Mouse (Mus musculus) cerebellum, adult 2 months (tissue): Measurements from ENCODE around the gene Sh3pxd2b. TPM values are rescaled to one million over a fixed set of nuclear protein-coding genes. Genes with fewer than 3 reads are reported as not detected.

Source experiments
- DNase-seq, 2 experiments: peaks; one replicate each; pipeline ENCODE4 v3.0.0; 2021
- H3K27ac ChIP-seq: fragments of 200-500 bp; 2 replicates; pipeline ENCODE4 v1.5.1; 2012; ENCODE audit warnings: low read length, control low read depth, inconsistent platforms; ENCODE audit not compliant: insufficient read depth
- H3K27me3 ChIP-seq: fragments of 200-500 bp; 2 replicates; pipeline ENCODE4 v1.6.1; 2012; ENCODE audit warnings: inconsistent platforms, mild to moderate bottlenecking, low read length, moderate library complexity; ENCODE audit not compliant: control insufficient read depth, insufficient read depth
- H3K4me1 ChIP-seq: fragments of 200-500 bp; 2 replicates; pipeline ENCODE4 v1.6.1; 2011; ENCODE audit warnings: low read length; ENCODE audit not compliant: control insufficient read depth, insufficient read depth
- H3K4me3 ChIP-seq: fragments of 200-500 bp; replicated peaks from 2 replicates; pipeline ENCODE3; 2011; ENCODE audit warnings: mild to moderate bottlenecking, low read depth, low read length, control low read depth; ENCODE audit not compliant: insufficient read depth
- CTCF ChIP-seq: fragments of 200-500 bp; IDR thresholded peaks from 2 replicates; pipeline ENCODE4 v1.5.1; 2011; ENCODE audit warnings: low read depth, mild to moderate bottlenecking, control low read depth, low read length, moderate library complexity, borderline replicate concordance; ENCODE audit not compliant: insufficient read depth
- POLR2A ChIP-seq: fragments of 200-500 bp; IDR thresholded peaks from 2 replicates; pipeline ENCODE4 v1.6.1; 2011; ENCODE audit warnings: low read length, control low read depth, borderline replicate concordance; ENCODE audit not compliant: insufficient read depth
- WGBS: fragments of 180-500 bp; shearing (Covaris S2); methylation state at CpG from one replicate; pipeline ENCODE4 v1.1.7; 2018; 5-methylcytosine and 5-hydroxymethylcytosine counted together
- polyA plus RNA-seq: library from polyadenylated mRNA; depleted of rRNA; stranded (reverse); fragments of >200 nt; gene quantifications from 2 replicates; pipeline ENCODE4 v1.2.3, GENCODE M21; 2012

Sh3pxd2b gene
- polyA plus RNA-seq, 1 experiment = 9.1 TPM

- no peak for DNase-seq
- WGBS = 71% methylated on average over 7 of the region's 7 CpGs
- Histone ChIP-seq H3K27ac (no peak overlapping the region), H3K4me1 (no peaks in the 10 kb centered on the region), H3K4me3 (no peak overlapping the region), H3K27me3 (no peaks in the 10 kb centered on the region)
- TF ChIP-seq POLR2A (no peak), CTCF (no peak)
Measured at GRCm38 (mm10) chr11:32384135-32384801, 36.6 kb downstream of the Sh3pxd2b start.

GRCm38 (mm10) chr11:32386043-32386442 lies 38.4 kb downstream of the Sh3pxd2b start:
- Histone ChIP-seq H3K4me3 (no peak overlapping the region), H3K27me3 (no peaks in the 10 kb centered on the region), H3K27ac (no peak overlapping the region), H3K4me1 (no peaks in the 10 kb centered on the region)
- no peak for DNase-seq
- WGBS = 98% methylated on average over 2 of the region's 2 CpGs
- no peak for TF ChIP-seq POLR2A
- no peak for TF ChIP-seq CTCF

- TF ChIP-seq POLR2A (no peak), CTCF (no peak)
- H3K4me3 ChIP-seq = no peak overlapping the region
- 53% methylated on average over 2 of the region's 2 CpGs for WGBS
- no peaks in the 10 kb centered on the region for H3K27me3 ChIP-seq
- no peaks in the 10 kb centered on the region for H3K4me1 ChIP-seq
- DNase-seq = no peak
- H3K27ac ChIP-seq = no peak overlapping the region
Measured at GRCm38 (mm10) chr11:32388064-32388463, 40.4 kb downstream of the Sh3pxd2b start.

GRCm38 (mm10) chr11:32393095-32393494 lies 45.5 kb downstream of the Sh3pxd2b start:
- no peak overlapping the region for H3K27ac ChIP-seq
- no peak overlapping the region for H3K4me3 ChIP-seq
- H3K27me3 ChIP-seq = no peaks in the 10 kb centered on the region
- no peak for TF ChIP-seq CTCF
- TF ChIP-seq POLR2A = no peak
- no peaks in the 10 kb centered on the region for H3K4me1 ChIP-seq
- WGBS = 9% methylated on average over 2 of the region's 2 CpGs
- DNase-seq = peak in 1 of 2 experiments; percentile 37

- H3K4me1 ChIP-seq = peaks cover 5% of the 10 kb centered on the region; the same call in 1 of the 2 replicates
- no peak for DNase-seq
- TF ChIP-seq CTCF (no peak), POLR2A (no peak)
- H3K27me3 ChIP-seq = no peaks in the 10 kb centered on the region
- WGBS = 77% methylated on average over 6 of the region's 6 CpGs
- H3K27ac ChIP-seq = no peak overlapping the region
- H3K4me3 ChIP-seq = no peak overlapping the region
Measured at GRCm38 (mm10) chr11:32395791-32396190, 48.2 kb downstream of the Sh3pxd2b start.

- no peak overlapping the region for H3K4me3 ChIP-seq
- no peak overlapping the region for H3K27ac ChIP-seq
- TF ChIP-seq CTCF (no peak), POLR2A (no peak)
- no peaks in the 10 kb centered on the region for H3K27me3 ChIP-seq
- 11% methylated on average over 2 of the region's 2 CpGs for WGBS
- H3K4me1 ChIP-seq = peaks cover 5% of the 10 kb centered on the region; the same call in 1 of the 2 replicates
- DNase-seq = no peak
Measured at GRCm38 (mm10) chr11:32398446-32398845, 50.8 kb downstream of the Sh3pxd2b start.

- TF ChIP-seq CTCF (no peak), POLR2A (no peak)
- peaks cover 5% of the 10 kb centered on the region; the same call in 1 of the 2 replicates for H3K4me1 ChIP-seq
- no peaks in the 10 kb centered on the region for H3K27me3 ChIP-seq
- WGBS = 90% methylated on average over 2 of the region's 2 CpGs
- no peak overlapping the region for H3K4me3 ChIP-seq
- DNase-seq = no peak
- no peak overlapping the region for H3K27ac ChIP-seq
Measured at GRCm38 (mm10) chr11:32399261-32399660, 51.6 kb downstream of the Sh3pxd2b start.

GRCm38 (mm10) chr11:32402712-32403111 lies 55.1 kb downstream of the Sh3pxd2b start:
- Histone ChIP-seq H3K4me3 (no peak overlapping the region), H3K4me1 (peaks cover 5% of the 10 kb centered on the region; the same call in 1 of the 2 replicates), H3K27me3 (no peaks in the 10 kb centered on the region), H3K27ac (no peak overlapping the region)
- TF ChIP-seq POLR2A = no peak
- no peak for TF ChIP-seq CTCF
- WGBS = 58% methylated on average over 7 of the region's 7 CpGs
- no peak for DNase-seq
